Mouse (Mus musculus): ENCODE data around the gene Spg11.

DNA sequence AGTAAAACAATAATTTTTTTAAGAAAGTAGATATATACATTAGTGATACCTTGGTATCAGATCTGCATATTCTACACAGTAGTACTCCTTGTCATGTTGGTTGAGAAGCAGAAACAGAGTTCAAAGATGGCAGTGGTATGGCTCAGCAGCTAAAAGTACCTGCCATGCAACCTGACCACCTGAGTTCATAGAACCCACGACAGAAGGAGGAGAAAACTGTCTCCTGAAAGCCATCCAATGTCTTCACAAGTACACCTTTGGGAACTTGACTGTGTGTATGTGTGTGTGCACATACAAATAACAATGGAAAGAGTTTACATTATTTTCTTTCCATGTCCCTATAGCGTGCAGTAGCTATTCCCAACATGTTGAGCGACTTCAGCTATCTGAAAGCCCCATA, 31.5 kb upstream of the Spg11 start:
- TF ChIP-seq CTCF (IDR thresholded peaks at IDR 0.05; ENCODE audit: borderline replicate concordance, insufficient read depth, low read length) (no peak), POLR2A (IDR thresholded peaks at IDR 0.05; ENCODE audit: low read depth, low read length) (no peak)

Data from embryonic fibroblast, embryonic 13.5 days (primary cell).